Comparison of ENCODE assay signal across 26 mouse cellular contexts in the genomic region with DNA sequence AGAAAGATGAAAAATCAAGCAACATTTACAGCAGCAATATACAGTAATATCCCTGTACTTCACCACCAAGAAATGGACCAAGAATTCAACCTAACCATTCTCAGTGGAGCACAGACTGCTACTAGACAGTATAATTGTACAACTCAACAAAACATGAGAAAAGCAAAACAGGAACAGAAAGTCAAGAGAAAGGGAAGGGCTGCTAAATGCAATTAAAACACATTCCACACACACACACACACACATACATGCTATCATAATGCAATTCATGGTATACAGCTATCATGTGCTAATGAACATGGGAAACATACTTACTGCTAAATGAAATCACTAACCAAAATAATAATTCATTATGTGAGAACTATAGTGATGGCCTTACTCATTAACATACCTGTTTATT.
DNase-seq lines count a peak whose midpoint lies in the region; ATAC-seq and TF ChIP-seq lines count a peak whose summit lies in the region.
"Had no signal": no experiment of that assay in that cellular context is flagged by ENCODE, and none has a peak within 500 bp of the region (broad histone marks: within the 10 kb centered on the region; RNA-seq: fewer than 3 reads in every experiment).

No protein-coding gene starts in this region.

- H3K9me3 ChIP-seq in forebrain, embryonic 15.5 days = no peaks in the 10 kb centered on the region
- H3K9me3 ChIP-seq: forebrain, embryonic 10.5 days; forebrain, embryonic 13.5 days; heart, embryonic 12.5 days; heart, embryonic 15.5 days had no signal

- ATAC-seq in megakaryocyte, adult 5-6 weeks (ENCODE audit: poor library complexity, severe bottlenecking) = peak; percentile 79
- peak; percentile 78; the same call in 1 of the 2 replicates for ATAC-seq in neutrophil, adult 5-6 weeks (ENCODE audit: extremely low read depth, insufficient number of reproducible peaks, low FRiP score, poor library complexity, severe bottlenecking)
- no peak for ATAC-seq in forebrain, embryonic 15.5 days (replicated peaks)
- ATAC-seq: forebrain, embryonic 13.5 days; forebrain, postnatal 0 days; hindbrain, postnatal 0 days; inflammation-experienced regulatory T-cells, adult 6 months had no signal

- H3K4me3 ChIP-seq in bone marrow macrophage, adult 2 months (ENCODE audit: insufficient read depth, low read length) = no peak overlapping the region
- no peak overlapping the region for H3K4me3 ChIP-seq in forebrain, embryonic 15.5 days
- H3K4me3 ChIP-seq: forebrain, embryonic 10.5 days; forebrain, embryonic 13.5 days; heart, embryonic 12.5 days; heart, embryonic 15.5 days had no signal

- H3K27me3 ChIP-seq in forebrain, embryonic 15.5 days = no peaks in the 10 kb centered on the region
- H3K27me3 ChIP-seq: forebrain, embryonic 13.5 days; heart, embryonic 12.5 days; heart, embryonic 15.5 days had no signal

- no peak overlapping the region for H3K4me2 ChIP-seq in forebrain, embryonic 15.5 days (replicated peaks)
- H3K4me2 ChIP-seq: forebrain, embryonic 13.5 days; heart, embryonic 12.5 days; heart, embryonic 15.5 days; hindbrain, embryonic 14.5 days had no signal

- DNase-seq in heart, adult 11 months = peak; percentile 3
- DNase-seq in heart, adult 9 months (ENCODE audit: low spot score in 2 of 2) = no peak
- no peak for DNase-seq in yolk sac, embryonic 10.5 days (ENCODE audit: low spot score)
- DNase-seq in layer of hippocampus, postnatal 36 days = no peak
- DNase-seq: adrenal gland, adult 2 months; adrenal gland, postnatal 14 days; B cell, adult 2 months; cerebellum, adult 11-12 months; cerebellum, adult 8-10 months; cerebellum, postnatal 10 days; cerebellum, postnatal 36 days; forebrain, postnatal 0 days; gastrocnemius, postnatal 25 days; heart, postnatal 10 days; heart, postnatal 36 days had no signal

- peaks cover 8% of the 10 kb centered on the region for H3K4me1 ChIP-seq in bone marrow macrophage, adult 2 months (ENCODE audit: control insufficient read depth, insufficient read depth, low read length)
- H3K4me1 ChIP-seq in forebrain, embryonic 15.5 days = peaks cover 4% of the 10 kb centered on the region
- H3K4me1 ChIP-seq: heart, embryonic 12.5 days; heart, embryonic 15.5 days had no signal

- no peak for TF ChIP-seq CTCF in bone marrow macrophage, adult 2 months (IDR thresholded peaks at IDR 0.05; ENCODE audit: low read depth, low read length)

- no peak overlapping the region for H3K9ac ChIP-seq in forebrain, embryonic 15.5 days (replicated peaks)
- H3K9ac ChIP-seq: forebrain, embryonic 13.5 days; forebrain, postnatal 0 days; heart, embryonic 12.5 days; heart, embryonic 15.5 days; hindbrain, embryonic 14.5 days had no signal

- H3K36me3 ChIP-seq in forebrain, embryonic 15.5 days = no peaks in the 10 kb centered on the region
- H3K36me3 ChIP-seq: forebrain, embryonic 10.5 days; heart, embryonic 12.5 days; heart, embryonic 15.5 days had no signal

- H3K27ac ChIP-seq in bone marrow macrophage, adult 2 months (ENCODE audit: insufficient read depth, low read depth, low read length) = peak overlapping the region; percentile 11
- no peak overlapping the region for H3K27ac ChIP-seq in forebrain, embryonic 15.5 days (replicated peaks)
- H3K27ac ChIP-seq: forebrain, embryonic 10.5 days; forebrain, embryonic 13.5 days; heart, embryonic 15.5 days; hindbrain, embryonic 14.5 days; hindbrain, postnatal 0 days had no signal

- no peak for TF ChIP-seq POLR2A in bone marrow macrophage, adult 2 months (IDR thresholded peaks at IDR 0.05; ENCODE audit: borderline replicate concordance, low read depth, low read length)
